Mouse (Mus musculus): Measurements from ENCODE around the gene Satb2.

Satb2 gene

GRCm38 (mm10) chr1:56972950-56973592, 5.4 kb downstream of the Satb2 start:
- peak; percentile 88 for DNase-seq

DNA sequence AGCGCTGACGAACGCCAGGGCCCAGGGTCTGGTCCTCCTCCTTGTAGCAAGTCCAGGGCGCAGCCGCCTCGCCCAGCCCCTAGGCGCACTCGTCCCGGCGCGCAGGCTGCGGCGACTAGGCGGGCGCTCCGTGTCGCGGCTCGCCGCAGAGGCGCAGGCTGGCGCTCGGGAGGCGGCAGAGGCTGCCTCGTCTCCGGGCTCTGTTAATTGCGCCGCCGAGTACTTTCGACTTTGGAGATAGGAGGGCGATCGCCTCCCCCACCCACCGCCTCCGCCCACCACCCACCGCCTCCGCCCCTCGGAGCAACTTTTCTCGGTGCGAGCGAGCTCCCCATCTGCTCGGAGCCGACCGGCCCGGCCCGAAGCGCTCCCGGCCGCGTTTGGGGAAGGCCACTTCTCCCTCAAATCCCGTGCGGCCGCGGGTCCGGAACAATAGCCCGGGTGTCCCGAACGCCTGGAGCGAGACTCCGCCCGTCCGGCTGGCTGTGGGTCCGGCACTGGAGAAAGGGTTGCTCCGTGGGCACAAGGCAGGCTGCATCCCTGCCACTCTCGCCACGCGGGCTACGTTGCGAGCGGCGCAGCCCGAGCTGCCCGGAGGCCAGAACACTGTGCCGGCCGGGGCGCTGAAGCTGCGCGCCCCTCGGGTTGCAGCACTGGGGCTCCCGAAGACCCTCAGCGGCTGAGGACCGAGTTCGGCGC, 6.0 kb downstream of the Satb2 start:
- peak; percentile 29 for DNase-seq

- no peak for DNase-seq
Observed at GRCm38 (mm10) chr1:56971942-56972250, 6.6 kb downstream of the Satb2 start.

GRCm38 (mm10) chr1:56971441-56971861, 7.0 kb downstream of the Satb2 start:
- DNase-seq, result no peak

DNA sequence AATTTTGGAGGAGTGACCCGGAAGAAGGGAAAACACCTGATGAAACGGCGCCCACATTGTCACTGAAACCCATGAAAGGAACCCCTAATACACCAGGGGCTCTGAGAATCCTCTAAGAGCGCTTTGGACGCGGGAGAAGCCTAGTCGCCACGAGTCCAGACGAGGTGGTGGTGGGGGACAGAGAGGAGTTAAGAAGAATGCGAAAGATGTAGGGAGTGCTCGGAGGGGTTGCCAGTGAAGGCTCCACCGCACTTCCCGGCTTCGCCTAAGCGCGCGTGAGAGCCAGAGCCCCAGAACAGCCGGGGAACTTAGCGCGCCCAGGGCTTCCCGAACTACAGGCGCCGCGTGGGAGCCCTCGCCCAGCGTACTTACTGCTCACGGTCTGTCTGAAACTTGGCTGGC, 7.7 kb downstream of the Satb2 start:
- no peak for DNase-seq

DNA sequence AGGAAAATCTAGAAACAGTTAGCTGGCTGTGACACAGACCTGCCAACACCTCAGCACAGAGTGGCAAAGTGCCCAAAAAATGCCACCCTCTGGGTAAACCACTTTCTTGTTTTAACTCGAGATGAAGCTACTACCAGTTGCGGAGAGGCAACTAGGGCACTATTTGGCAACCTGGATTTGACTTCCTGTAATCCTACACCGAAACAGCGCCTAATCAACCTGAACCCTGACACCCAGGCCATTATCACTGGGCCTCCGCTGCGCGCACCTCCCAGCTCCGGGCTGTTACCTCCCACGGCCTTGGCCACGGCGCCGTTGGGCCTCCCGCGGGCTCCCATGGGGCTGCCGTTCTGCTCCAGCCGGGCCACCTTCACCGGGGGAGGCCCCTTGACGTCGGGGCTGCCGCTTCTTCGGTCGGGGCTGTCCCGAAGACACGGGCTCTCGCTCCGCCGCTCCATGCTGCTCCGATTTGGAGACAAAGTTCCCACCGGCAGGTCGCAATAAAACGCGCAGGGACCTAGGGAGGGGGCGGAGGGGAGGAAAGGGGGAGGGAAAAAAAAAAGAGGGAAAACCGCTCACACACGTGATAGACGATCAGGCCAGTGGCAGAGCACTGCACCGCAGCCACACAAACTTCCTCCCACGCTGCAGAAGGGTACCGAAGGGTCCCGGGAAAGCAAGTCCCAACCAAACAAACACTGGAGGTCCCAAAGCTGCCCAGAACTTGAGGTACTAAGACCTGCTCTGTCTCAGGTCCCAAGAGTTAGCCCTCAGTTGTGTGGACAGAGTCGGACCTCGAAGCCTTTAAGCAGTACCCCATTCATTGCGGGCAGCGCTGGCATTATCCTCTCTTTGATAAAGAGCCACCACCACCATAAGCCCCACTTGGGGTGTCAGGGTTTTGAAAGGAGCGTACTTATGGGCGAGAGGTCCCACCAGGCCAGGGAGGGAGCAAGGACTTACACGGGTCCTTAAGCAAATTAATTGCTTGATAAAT, 8.8 kb downstream of the Satb2 start:
- DNase-seq, result no peak

GRCm38 (mm10) chr1:56965879-56966579, 12.4 kb downstream of the Satb2 start:
- DNase-seq, result no peak

GRCm38 (mm10) chr1:56964493-56964892, 14.0 kb downstream of the Satb2 start:
- no peak for DNase-seq

DNA sequence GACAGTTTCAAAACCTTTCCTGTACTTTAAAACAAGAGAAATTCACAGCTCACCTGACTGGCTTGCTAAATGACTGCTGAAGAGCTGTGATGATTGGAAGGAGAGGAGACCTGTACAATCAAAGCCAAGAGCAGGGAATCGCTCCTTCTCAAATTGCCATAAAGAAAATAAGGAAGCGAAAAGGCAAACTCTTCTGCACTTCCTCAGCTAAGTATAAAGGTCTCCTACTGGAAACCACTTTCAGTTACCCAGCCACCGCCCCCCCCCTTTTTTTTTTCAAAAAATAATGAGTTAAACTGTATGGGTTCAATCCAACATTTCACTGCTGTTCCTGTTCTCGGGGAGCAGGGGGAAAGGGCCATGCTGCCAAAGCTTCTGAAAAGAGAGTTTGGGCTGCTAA, 15.2 kb downstream of the Satb2 start:
- no peak for DNase-seq

- DNase-seq, result no peak
Observed at GRCm38 (mm10) chr1:56958996-56959395, 19.5 kb downstream of the Satb2 start.

GRCm38 (mm10) chr1:56957942-56958341, 20.5 kb downstream of the Satb2 start:
- no peak for DNase-seq

DNA sequence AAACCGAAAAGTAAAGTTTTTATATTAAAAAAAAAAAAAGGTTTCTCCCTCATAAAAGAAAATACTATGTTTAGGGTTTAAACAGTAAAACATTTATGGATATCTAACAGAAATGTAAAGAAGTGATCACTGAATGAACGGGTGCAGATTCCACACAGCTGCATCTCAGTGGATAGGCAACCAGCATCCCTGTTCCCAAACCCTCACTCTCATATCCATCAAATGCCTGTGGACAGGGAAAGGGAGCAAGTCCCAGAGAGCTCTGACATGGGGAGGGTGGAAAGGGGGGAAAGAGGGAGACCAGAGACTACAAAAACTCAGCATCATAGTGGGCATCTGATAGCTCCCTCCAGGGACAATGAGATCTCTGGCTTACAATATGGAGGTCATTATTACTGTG, 21.6 kb downstream of the Satb2 start:
- DNase-seq, result no peak

DNA sequence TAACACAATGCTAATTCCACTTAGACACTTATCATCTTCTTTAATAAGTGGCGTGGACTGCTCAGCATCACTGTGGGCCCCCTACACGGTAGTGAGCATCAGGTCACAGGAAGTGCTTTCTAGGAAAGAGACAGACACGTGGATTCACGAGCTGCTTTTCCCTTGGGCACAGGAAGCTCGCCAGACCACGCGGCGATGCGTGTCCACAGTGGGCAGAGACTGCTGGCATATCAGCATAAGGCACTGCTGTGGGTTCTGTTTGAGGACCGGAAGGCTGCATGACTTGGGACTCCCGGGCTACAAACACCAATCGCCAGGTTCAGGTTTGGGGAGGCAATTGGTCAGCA, 22.7 kb downstream of the Satb2 start:
- no peak for DNase-seq

- no peak for DNase-seq
Observed at GRCm38 (mm10) chr1:56955055-56955738, 23.3 kb downstream of the Satb2 start.

GRCm38 (mm10) chr1:56953538-56953937, 24.9 kb downstream of the Satb2 start:
- DNase-seq, result no peak

- no peak for DNase-seq
Observed at GRCm38 (mm10) chr1:56951980-56952379, 26.5 kb downstream of the Satb2 start.

DNA sequence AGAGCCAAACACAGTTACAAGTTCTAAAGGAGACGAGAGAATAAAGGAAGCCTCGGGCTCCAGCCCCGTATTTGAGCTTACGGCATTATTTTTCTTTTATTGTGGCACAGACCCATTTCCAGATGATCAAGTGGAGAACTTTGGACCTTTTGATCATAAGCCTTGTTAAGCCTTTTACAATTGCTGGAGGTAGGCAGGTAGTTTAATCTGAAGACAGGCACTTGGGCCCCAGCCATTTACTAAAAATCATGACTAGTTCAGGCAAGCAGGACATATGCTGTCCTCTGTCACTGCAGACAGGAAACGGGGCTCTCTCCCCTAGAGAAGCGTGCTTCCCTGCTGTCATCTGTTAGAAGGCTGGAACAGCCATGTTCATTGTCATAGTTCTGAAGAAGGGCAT, 26.9 kb downstream of the Satb2 start:
- DNase-seq, result no peak

GRCm38 (mm10) chr1:56939432-56939831, 39.0 kb downstream of the Satb2 start:
- DNase-seq, result no peak

GRCm38 (mm10) chr1:56938432-56938831, 40.0 kb downstream of the Satb2 start:
- no peak for DNase-seq

GRCm38 (mm10) chr1:56936554-56936953, 41.9 kb downstream of the Satb2 start:
- DNase-seq, result no peak

- no peak for DNase-seq
Observed at GRCm38 (mm10) chr1:56933821-56934220, 44.6 kb downstream of the Satb2 start.

- DNase-seq, result no peak
Observed at GRCm38 (mm10) chr1:56930096-56930495, 48.4 kb downstream of the Satb2 start.

- DNase-seq, result no peak
Observed at GRCm38 (mm10) chr1:56928731-56929130, 49.7 kb downstream of the Satb2 start.

Data from cerebellum, adult 11-12 months (tissue).